Mouse (Mus musculus): Measurements from ENCODE around the gene Shisa9.
A peak's percentile ranks its signal among the peaks of the same experiment; 100 is the strongest.
"Not testable (repeated sequence)": the region's sequence is repeated elsewhere in the genome, so short reads cannot be mapped to it uniquely, and the experiment has no call there.

Gene Shisa9

DNA sequence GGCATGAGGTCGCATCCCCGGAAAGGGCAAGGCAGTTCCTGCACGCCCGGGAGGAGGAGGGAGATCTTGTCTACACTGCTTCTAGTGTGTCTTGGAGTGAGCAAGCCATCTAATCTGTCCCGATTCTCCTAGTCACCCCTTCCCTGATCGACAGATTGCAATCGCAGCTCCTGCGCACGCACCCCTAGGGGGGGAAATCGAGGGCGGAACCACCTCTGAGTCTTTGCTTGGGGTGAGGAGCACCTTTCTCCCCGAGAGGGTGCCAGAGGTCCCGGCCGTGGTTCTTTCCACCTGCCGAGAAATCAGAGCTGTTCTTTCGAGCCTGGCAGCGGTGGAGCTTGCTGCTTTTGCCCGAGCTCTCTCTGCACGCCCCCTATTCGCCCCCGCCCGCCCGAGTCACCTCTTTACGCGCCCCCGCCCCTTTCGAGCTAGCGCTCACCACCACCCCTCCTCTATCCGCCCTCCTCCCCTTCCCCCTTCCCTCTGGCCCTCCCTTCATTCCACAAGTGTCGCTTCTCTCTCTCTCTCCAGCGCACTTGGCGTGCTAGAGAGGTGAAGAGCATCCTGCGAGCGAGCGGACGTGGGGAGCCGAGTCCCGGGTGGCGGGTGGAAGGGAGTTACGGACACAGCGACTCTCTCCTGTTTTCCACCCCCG lies at the start of gene Shisa9:
Gene Shisa9, plus strand, starts transcription at position 498 of the 655 bp plus-strand sequence.
- DNase-seq (ENCODE audit: low spot score in 2 of 2): peak in 1 of 2 experiments; percentile 13

GRCm38 (mm10) chr16:11940477-11940876 lies 43.4 kb upstream of the Shisa9 start:
- DNase-seq (ENCODE audit: low spot score in 2 of 2): peak; percentile 15 to 63

DNA sequence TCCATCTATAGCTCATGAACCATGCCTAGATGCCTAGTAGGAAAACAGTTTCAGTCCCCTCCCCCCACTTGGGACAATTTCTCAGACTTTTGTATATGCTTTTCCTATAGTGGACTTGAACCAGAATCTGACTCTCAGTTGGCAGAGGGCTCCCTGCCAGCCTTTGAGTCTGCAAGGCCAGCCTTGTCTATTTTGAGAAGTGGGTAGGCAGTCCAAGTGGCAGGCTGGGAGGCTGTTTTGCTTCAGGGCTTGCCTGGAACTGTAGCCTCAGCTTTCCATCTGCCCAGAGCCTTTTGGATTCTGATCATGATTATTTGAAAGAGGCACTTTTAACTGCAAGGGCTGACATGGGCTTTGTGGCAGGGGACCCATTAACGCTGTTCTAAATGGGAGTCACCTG lies 23.2 kb upstream of the Shisa9 start:
- no peak for DNase-seq (ENCODE audit: low spot score in 2 of 2)

- no peak for DNase-seq (ENCODE audit: low spot score in 2 of 2)
Measured at GRCm38 (mm10) chr16:11966041-11966440, 17.9 kb upstream of the Shisa9 start.

DNA sequence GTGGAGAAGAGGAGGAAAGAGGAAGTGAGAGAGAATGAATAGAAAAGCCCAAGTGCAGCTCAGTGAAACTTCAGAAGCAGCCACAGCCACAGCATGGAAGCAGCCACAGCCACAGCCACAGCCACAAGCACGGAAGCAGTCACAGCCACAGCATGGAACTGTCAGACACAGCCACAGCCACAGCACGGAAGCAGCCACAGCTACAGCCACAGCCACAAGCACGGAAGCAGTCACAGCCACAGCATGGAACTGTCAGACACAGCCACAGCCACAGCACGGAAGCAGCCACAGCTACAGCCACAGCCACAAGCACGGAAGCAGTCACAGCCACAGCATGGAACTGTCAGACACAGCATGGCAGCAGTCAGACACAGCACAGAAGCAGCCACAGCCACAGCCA lies 17.1 kb upstream of the Shisa9 start:
- DNase-seq (ENCODE audit: low spot score in 2 of 2): not testable (repeated sequence)

- no peak for DNase-seq (ENCODE audit: low spot score in 2 of 2)
Measured at GRCm38 (mm10) chr16:11967579-11967978, 16.3 kb upstream of the Shisa9 start.

- no peak for DNase-seq (ENCODE audit: low spot score in 2 of 2)
Measured at GRCm38 (mm10) chr16:11973707-11974106, 10.2 kb upstream of the Shisa9 start.

GRCm38 (mm10) chr16:11976737-11977136 lies 7.2 kb upstream of the Shisa9 start:
- no peak for DNase-seq (ENCODE audit: low spot score in 2 of 2)

GRCm38 (mm10) chr16:11980764-11981163 lies 3.1 kb upstream of the Shisa9 start:
- DNase-seq (ENCODE audit: low spot score in 2 of 2): peak in 1 of 2 experiments; percentile 19

GRCm38 (mm10) chr16:11983106-11983615 lies 752 bp upstream of the Shisa9 start:
- no peak for DNase-seq (ENCODE audit: low spot score in 2 of 2)

- DNase-seq (ENCODE audit: low spot score in 2 of 2): no peak
Measured at GRCm38 (mm10) chr16:11984271-11984791, 418 bp downstream of the Shisa9 start.

DNA sequence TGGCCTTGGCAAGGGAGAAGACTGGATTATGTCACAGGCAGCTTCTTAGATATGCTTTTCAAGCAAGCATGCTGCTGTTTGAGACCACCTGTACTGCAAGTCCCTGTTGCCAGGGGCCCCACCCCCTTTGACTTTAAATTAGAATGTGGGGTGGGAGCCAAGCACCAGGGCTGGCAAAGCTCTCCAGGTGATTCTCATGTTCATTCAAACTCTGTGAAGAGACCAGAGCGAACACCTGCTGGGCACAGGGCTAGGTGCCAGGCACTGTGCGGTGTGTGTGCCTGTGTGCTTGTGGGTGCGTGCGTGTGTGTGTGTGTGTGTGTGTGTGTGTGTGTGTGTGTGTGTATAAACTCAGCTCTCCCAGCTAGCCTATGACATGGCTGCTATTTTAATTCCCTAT lies 3.1 kb downstream of the Shisa9 start:
- DNase-seq (ENCODE audit: low spot score in 2 of 2): no peak

DNA sequence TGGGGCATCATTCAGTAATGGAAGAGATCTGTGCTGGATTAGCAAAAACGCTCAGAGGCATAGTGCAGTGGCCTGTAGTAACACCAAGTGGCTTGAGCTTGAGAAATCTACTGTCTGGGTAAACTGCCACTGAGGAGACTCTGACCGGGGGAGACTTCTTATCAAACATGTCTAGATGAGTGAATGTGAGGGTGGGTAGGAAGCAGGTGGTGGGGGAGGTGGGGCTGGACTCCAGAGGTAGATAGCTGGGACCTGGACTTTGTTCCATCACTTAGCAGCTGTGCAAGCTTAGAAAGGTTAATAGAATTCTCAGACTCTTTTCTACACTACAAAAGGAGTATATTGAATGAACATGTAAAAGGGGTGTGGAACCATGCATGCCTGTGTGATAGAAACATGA lies 21.3 kb downstream of the Shisa9 start:
- DNase-seq (ENCODE audit: low spot score in 2 of 2): no peak

GRCm38 (mm10) chr16:12010136-12010535 lies 26.2 kb downstream of the Shisa9 start:
- no peak for DNase-seq (ENCODE audit: low spot score in 2 of 2)

- DNase-seq (ENCODE audit: low spot score in 2 of 2): no peak
Measured at GRCm38 (mm10) chr16:12012747-12013146, 28.8 kb downstream of the Shisa9 start.

- DNase-seq (ENCODE audit: low spot score in 2 of 2): no peak
Measured at GRCm38 (mm10) chr16:12014523-12014922, 30.6 kb downstream of the Shisa9 start.

DNA sequence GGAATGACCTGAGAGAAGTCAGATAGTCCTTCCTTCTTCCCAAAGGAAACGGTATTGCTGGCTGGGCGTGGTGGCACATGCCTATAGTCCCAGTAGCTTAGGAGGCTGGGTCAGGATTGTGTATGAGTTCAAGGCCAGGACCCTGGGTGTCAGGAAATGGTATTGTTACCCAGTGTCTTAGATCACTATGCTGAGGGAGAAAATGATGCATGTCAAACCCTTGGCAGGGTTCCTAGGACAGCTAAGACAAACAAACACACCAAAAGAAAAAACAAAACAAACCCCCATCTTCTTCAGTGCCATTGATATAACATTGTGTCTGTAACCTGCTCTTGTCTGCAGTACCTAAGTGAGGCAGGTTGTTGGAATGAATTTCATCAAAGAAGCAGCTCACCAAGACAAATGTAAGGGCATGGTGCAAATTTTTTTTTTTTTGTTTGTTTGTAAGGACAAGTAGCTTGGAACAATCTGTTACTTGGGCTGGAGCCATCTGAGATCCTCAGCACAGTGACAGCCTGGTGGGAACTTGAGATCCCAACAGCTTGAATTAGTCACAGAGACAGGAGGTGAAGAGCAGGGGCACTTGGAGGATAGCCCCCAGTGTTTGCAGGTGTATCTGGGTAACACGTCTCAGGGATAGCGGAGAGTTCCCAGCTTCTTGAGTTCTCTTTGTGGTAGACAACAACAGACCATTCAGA lies 34.2 kb downstream of the Shisa9 start:
- DNase-seq (ENCODE audit: low spot score in 2 of 2): no peak

GRCm38 (mm10) chr16:12020103-12020755 lies 36.3 kb downstream of the Shisa9 start:
- DNase-seq (ENCODE audit: low spot score in 2 of 2): no peak

GRCm38 (mm10) chr16:12032441-12032840 lies 48.5 kb downstream of the Shisa9 start:
- DNase-seq (ENCODE audit: low spot score in 2 of 2): no peak

DNA sequence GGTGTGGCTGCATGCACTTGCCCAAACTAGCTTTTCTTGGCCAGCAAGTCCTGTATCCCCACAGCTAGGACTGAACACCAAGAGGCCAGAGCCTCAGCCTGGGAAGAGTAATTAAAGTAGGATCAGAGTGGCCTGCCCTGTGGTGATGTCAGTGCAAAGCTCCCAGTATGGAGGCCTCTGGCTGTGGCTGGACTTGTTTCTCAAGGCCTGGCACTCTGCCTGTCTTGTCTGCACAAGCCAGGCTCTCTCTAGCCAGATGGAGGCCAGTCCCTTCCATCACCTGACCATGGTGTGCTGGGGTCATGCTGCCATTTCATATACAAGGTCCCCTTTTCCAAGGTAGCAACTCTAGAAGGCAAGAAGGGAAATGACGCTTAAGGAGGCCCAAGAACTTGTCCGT lies 51.0 kb downstream of the Shisa9 start:
- DNase-seq (ENCODE audit: low spot score in 2 of 2): no peak

DNA sequence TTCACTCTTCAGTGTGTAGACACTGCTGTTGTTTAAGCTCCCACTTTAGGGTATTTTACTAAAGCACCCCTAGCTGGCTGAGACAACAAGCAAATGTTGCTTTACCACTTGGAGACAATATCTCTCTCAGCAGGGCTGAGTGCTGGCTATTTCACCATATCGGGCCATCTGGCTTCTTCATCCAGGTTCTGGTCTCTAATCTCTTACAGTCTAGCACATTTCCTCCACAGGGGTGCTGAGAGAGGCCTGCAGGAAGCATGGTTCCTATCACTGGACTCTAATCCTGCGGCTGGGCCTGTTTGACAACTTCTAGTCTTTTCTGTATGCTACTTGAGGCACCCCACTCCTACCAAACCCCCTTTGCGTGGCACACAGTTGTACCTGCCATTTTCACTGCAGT lies 51.7 kb downstream of the Shisa9 start:
- DNase-seq (ENCODE audit: low spot score in 2 of 2): no peak

GRCm38 (mm10) chr16:12040935-12041334 lies 57.0 kb downstream of the Shisa9 start:
- no peak for DNase-seq (ENCODE audit: low spot score in 2 of 2)

Data from spleen, postnatal 10 days (tissue).